Mouse (Mus musculus): Measurements from ENCODE around the gene Dennd1b. TPM values are rescaled to one million over a fixed set of nuclear protein-coding genes. Genes with fewer than 3 reads are reported as not detected.

The Dennd1b gene
- polyA plus RNA-seq, 1 experiment from 2014 or later = 8.3 TPM

GRCm38 (mm10) chr1:138965511-138965910 lies 2.3 kb downstream of the Dennd1b start:
- Histone ChIP-seq H3K9me3 (no peaks in the 10 kb centered on the region), H3K27me3 (no peaks in the 10 kb centered on the region), H3K4me2 (replicated peaks) (no peak overlapping the region), H3K9ac (replicated peaks) (no peak overlapping the region), H3K4me3 (no peak overlapping the region), H3K36me3 (0 out of 2 replicates have a peak, but pooled peaks cover 2% of the 10 kb centered on the region), H3K4me1 (peaks cover 12% of the 10 kb centered on the region), H3K27ac (replicated peaks) (no peak overlapping the region)
- 92% methylated on average over 2 of the region's 2 CpGs for WGBS
- ATAC-seq (replicated peaks) = no peak

- H3K36me3 ChIP-seq = 0 out of 2 replicates have a peak, but pooled peaks cover 2% of the 10 kb centered on the region
- H3K27me3 ChIP-seq = no peaks in the 10 kb centered on the region
- H3K4me2 ChIP-seq (replicated peaks) = no peak overlapping the region
- no peak overlapping the region for H3K4me3 ChIP-seq
- peaks cover 12% of the 10 kb centered on the region for H3K4me1 ChIP-seq
- no peaks in the 10 kb centered on the region for H3K9me3 ChIP-seq
- no peak overlapping the region for H3K9ac ChIP-seq (replicated peaks)
- ATAC-seq (replicated peaks) = no peak
- no peak overlapping the region for H3K27ac ChIP-seq (replicated peaks)
- 91% methylated on average over 7 of the region's 7 CpGs for WGBS
These were observed 4.2 kb downstream of the Dennd1b start for GRCm38 (mm10) chr1:138967450-138967849.

- no peak overlapping the region for H3K9ac ChIP-seq (replicated peaks)
- no peak overlapping the region for H3K4me3 ChIP-seq
- no peak for ATAC-seq (replicated peaks)
- WGBS = 81% methylated on average over 4 of the region's 4 CpGs
- no peak overlapping the region for H3K4me2 ChIP-seq (replicated peaks)
- 0 out of 2 replicates have a peak, but pooled peaks cover 4% of the 10 kb centered on the region for H3K4me1 ChIP-seq
- H3K27ac ChIP-seq (replicated peaks) = no peak overlapping the region
- H3K36me3 ChIP-seq = 0 out of 2 replicates have a peak, but pooled peaks cover 2% of the 10 kb centered on the region
- no peaks in the 10 kb centered on the region for H3K9me3 ChIP-seq
- no peaks in the 10 kb centered on the region for H3K27me3 ChIP-seq
These were observed 6.8 kb downstream of the Dennd1b start for GRCm38 (mm10) chr1:138970053-138970452.

GRCm38 (mm10) chr1:138973541-138974224 lies 10.4 kb downstream of the Dennd1b start:
- H3K4me1 ChIP-seq = 0 out of 2 replicates have a peak, but pooled peaks cover 4% of the 10 kb centered on the region
- H3K4me2 ChIP-seq (replicated peaks) = no peak overlapping the region
- no peak overlapping the region for H3K9ac ChIP-seq (replicated peaks)
- WGBS = 59% methylated on average over 6 of the region's 6 CpGs
- no peak for ATAC-seq (replicated peaks)
- H3K4me3 ChIP-seq = no peak overlapping the region
- H3K9me3 ChIP-seq = no peaks in the 10 kb centered on the region
- H3K36me3 ChIP-seq = no peaks in the 10 kb centered on the region
- no peak overlapping the region for H3K27ac ChIP-seq (replicated peaks)
- H3K27me3 ChIP-seq = no peaks in the 10 kb centered on the region

GRCm38 (mm10) chr1:138974836-138975235 lies 11.6 kb downstream of the Dennd1b start:
- 0 out of 2 replicates have a peak, but pooled peaks cover 4% of the 10 kb centered on the region for H3K4me1 ChIP-seq
- ATAC-seq (replicated peaks) = no peak

GRCm38 (mm10) chr1:138975945-138976344 lies 12.7 kb downstream of the Dennd1b start:
- no peak for ATAC-seq (replicated peaks)
- Histone ChIP-seq H3K4me2 (replicated peaks) (no peak overlapping the region), H3K27ac (replicated peaks) (no peak overlapping the region), H3K4me1 (no peaks in the 10 kb centered on the region), H3K4me3 (no peak overlapping the region), H3K9me3 (no peaks in the 10 kb centered on the region), H3K36me3 (no peaks in the 10 kb centered on the region), H3K27me3 (no peaks in the 10 kb centered on the region), H3K9ac (replicated peaks) (no peak overlapping the region)
- WGBS = 84% methylated on average over 1 of the region's 1 CpGs

More at GRCm38 (mm10) chr1:138974836-138975235, 11.6 kb downstream of the Dennd1b start:
- H3K27me3 ChIP-seq = no peaks in the 10 kb centered on the region
- H3K4me3 ChIP-seq = no peak overlapping the region
- no peaks in the 10 kb centered on the region for H3K9me3 ChIP-seq
- no peak overlapping the region for H3K27ac ChIP-seq (replicated peaks)
- H3K4me2 ChIP-seq (replicated peaks) = no peak overlapping the region
- no peaks in the 10 kb centered on the region for H3K36me3 ChIP-seq
- no peak overlapping the region for H3K9ac ChIP-seq (replicated peaks)
- 93% methylated on average over 8 of the region's 8 CpGs for WGBS

GRCm38 (mm10) chr1:138982203-138982602 lies 19.0 kb downstream of the Dennd1b start:
- WGBS = 78% methylated on average over 7 of the region's 7 CpGs
- no peaks in the 10 kb centered on the region for H3K9me3 ChIP-seq
- no peaks in the 10 kb centered on the region for H3K36me3 ChIP-seq
- H3K9ac ChIP-seq (replicated peaks) = no peak overlapping the region
- no peak overlapping the region for H3K4me2 ChIP-seq (replicated peaks)
- no peaks in the 10 kb centered on the region for H3K27me3 ChIP-seq
- ATAC-seq (replicated peaks) = no peak
- H3K4me3 ChIP-seq = no peak overlapping the region
- no peak overlapping the region for H3K27ac ChIP-seq (replicated peaks)
- peaks cover 18% of the 10 kb centered on the region for H3K4me1 ChIP-seq

GRCm38 (mm10) chr1:138982611-138983010 lies 19.4 kb downstream of the Dennd1b start:
- Histone ChIP-seq H3K27ac (replicated peaks) (no peak overlapping the region), H3K36me3 (no peaks in the 10 kb centered on the region), H3K9me3 (no peaks in the 10 kb centered on the region), H3K9ac (replicated peaks) (no peak overlapping the region), H3K4me2 (replicated peaks) (no peak overlapping the region), H3K4me1 (peaks cover 18% of the 10 kb centered on the region), H3K27me3 (no peaks in the 10 kb centered on the region), H3K4me3 (no peak overlapping the region)
- ATAC-seq (replicated peaks) = peak; percentile 59; the same call in 1 of the 2 replicates
- WGBS = 46% methylated on average over 5 of the region's 5 CpGs

- H3K27ac ChIP-seq (replicated peaks) = no peak overlapping the region
- H3K4me2 ChIP-seq (replicated peaks) = no peak overlapping the region
- H3K9me3 ChIP-seq = no peaks in the 10 kb centered on the region
- H3K4me1 ChIP-seq = peaks cover 18% of the 10 kb centered on the region
- 35% methylated on average over 2 of the region's 2 CpGs for WGBS
- no peak overlapping the region for H3K4me3 ChIP-seq
- no peaks in the 10 kb centered on the region for H3K27me3 ChIP-seq
- ATAC-seq (replicated peaks) = no peak
- no peaks in the 10 kb centered on the region for H3K36me3 ChIP-seq
- H3K9ac ChIP-seq (replicated peaks) = no peak overlapping the region
These were observed 19.8 kb downstream of the Dennd1b start for GRCm38 (mm10) chr1:138983064-138983463.

GRCm38 (mm10) chr1:138983465-138983864 lies 20.2 kb downstream of the Dennd1b start:
- 43% methylated on average over 6 of the region's 6 CpGs for WGBS
- H3K27ac ChIP-seq (replicated peaks) = no peak overlapping the region
- ATAC-seq (replicated peaks) = peak; percentile 70

GRCm38 (mm10) chr1:138984161-138984560 lies 20.9 kb downstream of the Dennd1b start:
- ATAC-seq (replicated peaks) = no peak; the same call in 1 of the 2 replicates
- Histone ChIP-seq H3K4me2 (replicated peaks) (no peak overlapping the region), H3K9ac (replicated peaks) (no peak overlapping the region), H3K36me3 (no peaks in the 10 kb centered on the region), H3K27ac (replicated peaks) (no peak overlapping the region), H3K4me1 (peaks cover 18% of the 10 kb centered on the region), H3K27me3 (no peaks in the 10 kb centered on the region), H3K9me3 (no peaks in the 10 kb centered on the region), H3K4me3 (no peak overlapping the region)
- 92% methylated on average over 4 of the region's 4 CpGs for WGBS

More at GRCm38 (mm10) chr1:138983465-138983864, 20.2 kb downstream of the Dennd1b start:
- H3K36me3 ChIP-seq = no peaks in the 10 kb centered on the region
- H3K4me3 ChIP-seq = no peak overlapping the region
- peaks cover 18% of the 10 kb centered on the region for H3K4me1 ChIP-seq
- H3K9ac ChIP-seq (replicated peaks) = no peak overlapping the region
- no peaks in the 10 kb centered on the region for H3K27me3 ChIP-seq
- no peaks in the 10 kb centered on the region for H3K9me3 ChIP-seq
- H3K4me2 ChIP-seq (replicated peaks) = no peak overlapping the region

- peak; percentile 62 for ATAC-seq (replicated peaks)
- no peak overlapping the region for H3K27ac ChIP-seq (replicated peaks)
These were observed 29.3 kb downstream of the Dennd1b start for GRCm38 (mm10) chr1:138992384-138993138.

More at GRCm38 (mm10) chr1:138992384-138993138, 29.3 kb downstream of the Dennd1b start:
- Histone ChIP-seq H3K27me3 (no peaks in the 10 kb centered on the region), H3K4me2 (replicated peaks) (no peak overlapping the region), H3K9ac (replicated peaks) (no peak overlapping the region), H3K36me3 (no peaks in the 10 kb centered on the region), H3K9me3 (no peaks in the 10 kb centered on the region), H3K4me3 (no peak overlapping the region), H3K4me1 (0 out of 2 replicates have a peak, but pooled peaks cover 6% of the 10 kb centered on the region)
- 44% methylated on average over 5 of the region's 5 CpGs for WGBS
